Mouse (Mus musculus): ENCODE measurements around the gene Clk3.

The Clk3 gene

DNA sequence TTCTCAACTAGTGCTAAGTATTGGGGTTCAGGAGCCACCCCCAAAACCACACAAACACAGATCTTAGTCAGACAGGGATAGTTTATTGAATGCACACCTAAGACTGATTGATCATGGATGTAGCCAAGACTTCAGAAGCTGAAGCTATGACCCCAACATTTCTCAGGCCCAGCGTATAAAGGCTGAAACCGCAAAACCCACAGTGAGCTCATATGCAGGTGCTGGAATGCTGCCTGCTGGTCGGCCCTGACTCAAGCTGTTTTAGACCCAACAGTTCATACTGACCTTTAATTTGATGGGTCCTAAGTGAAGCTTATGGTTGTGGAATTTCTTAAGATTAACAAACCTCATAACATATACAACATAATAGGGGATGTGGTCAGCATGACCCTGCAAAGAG is 17.0 kb upstream of the Clk3 start:
- H3K4me1 ChIP-seq (replicated peaks; ENCODE audit: low read depth, low read length): no peaks in the 10 kb centered on the region
- no peak for TF ChIP-seq CTCF (conservative IDR thresholded peaks at IDR 0.05; ENCODE audit: low read length)
- no peak for TF ChIP-seq NANOG (IDR thresholded peaks at IDR 0.05; ENCODE audit: borderline replicate concordance, low read length)
- TF ChIP-seq POU5F1 (IDR thresholded peaks at IDR 0.05; ENCODE audit: borderline replicate concordance, low read length): no peak
- H3K27me3 ChIP-seq (ENCODE audit: insufficient read depth, low read length): no peaks in the 10 kb centered on the region
- H3K36me3 ChIP-seq (ENCODE audit: insufficient read depth, low read length): no peaks in the 10 kb centered on the region
- H3K9me3 ChIP-seq (ENCODE audit: low read length): 0 out of 2 replicates have a peak, but pooled peaks cover 5% of the 10 kb centered on the region
- no peak overlapping the region for H3K4me3 ChIP-seq (replicated peaks; ENCODE audit: low read length)

DNA sequence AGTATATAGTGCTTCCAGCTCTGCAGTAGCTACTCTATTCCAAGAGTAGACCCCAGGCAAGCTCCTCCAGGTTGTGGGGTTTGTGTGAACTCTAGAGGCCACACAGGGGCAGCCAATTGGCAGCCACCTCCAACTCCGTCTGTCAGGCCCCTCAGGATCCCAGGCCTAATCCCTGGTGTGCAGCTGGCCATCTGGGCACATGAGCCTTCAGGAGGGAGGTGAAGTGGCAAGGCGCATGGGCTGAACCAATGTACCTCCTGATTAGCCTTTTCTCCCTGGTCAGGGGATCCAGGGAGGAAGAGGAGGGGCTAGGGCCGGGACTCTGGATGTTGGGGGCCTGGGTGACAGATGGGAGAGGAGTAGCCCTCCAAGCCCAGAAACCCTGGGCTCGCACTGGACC is 10.1 kb upstream of the Clk3 start:
- Histone ChIP-seq H3K27me3 (ENCODE audit: insufficient read depth, low read length) (peaks cover 12% of the 10 kb centered on the region), H3K4me3 (replicated peaks; ENCODE audit: low read length) (no peak overlapping the region), H3K4me1 (replicated peaks; ENCODE audit: low read depth, low read length) (0 out of 2 replicates have a peak, but pooled peaks cover 3% of the 10 kb centered on the region), H3K36me3 (ENCODE audit: insufficient read depth, low read length) (no peaks in the 10 kb centered on the region), H3K9me3 (ENCODE audit: low read length) (no peaks in the 10 kb centered on the region)
- TF ChIP-seq POU5F1 (IDR thresholded peaks at IDR 0.05; ENCODE audit: borderline replicate concordance, low read length): no peak
- no peak for TF ChIP-seq NANOG (IDR thresholded peaks at IDR 0.05; ENCODE audit: borderline replicate concordance, low read length)
- no peak for TF ChIP-seq CTCF (conservative IDR thresholded peaks at IDR 0.05; ENCODE audit: low read length)

DNA sequence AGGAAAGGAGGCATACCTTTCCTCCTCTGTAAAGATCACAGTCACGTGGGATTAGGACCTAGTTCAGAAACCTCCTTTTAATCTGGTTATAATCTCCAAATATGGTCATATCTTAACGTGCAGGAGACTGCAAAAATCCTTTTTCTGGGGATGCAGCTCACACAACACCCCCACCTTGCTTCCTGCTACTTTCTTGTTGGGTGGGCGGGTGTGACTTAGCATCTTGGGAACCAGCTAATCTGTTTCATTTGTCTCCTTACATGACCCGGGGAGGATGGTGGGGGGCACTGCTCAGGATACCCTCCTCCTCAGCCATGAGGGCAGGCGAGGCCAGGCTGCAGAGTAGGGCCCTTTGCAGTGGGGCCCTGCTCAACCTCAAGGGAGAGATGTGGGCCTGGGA is 9.4 kb upstream of the Clk3 start:
- Histone ChIP-seq H3K9me3 (ENCODE audit: low read length) (no peaks in the 10 kb centered on the region), H3K4me3 (replicated peaks; ENCODE audit: low read length) (no peak overlapping the region), H3K36me3 (ENCODE audit: insufficient read depth, low read length) (no peaks in the 10 kb centered on the region), H3K4me1 (replicated peaks; ENCODE audit: low read depth, low read length) (0 out of 2 replicates have a peak, but pooled peaks cover 3% of the 10 kb centered on the region), H3K27me3 (ENCODE audit: insufficient read depth, low read length) (peaks cover 12% of the 10 kb centered on the region)
- TF ChIP-seq CTCF (conservative IDR thresholded peaks at IDR 0.05; ENCODE audit: low read length): no peak
- TF ChIP-seq POU5F1 (IDR thresholded peaks at IDR 0.05; ENCODE audit: borderline replicate concordance, low read length): no peak
- TF ChIP-seq NANOG (IDR thresholded peaks at IDR 0.05; ENCODE audit: borderline replicate concordance, low read length): no peak

DNA sequence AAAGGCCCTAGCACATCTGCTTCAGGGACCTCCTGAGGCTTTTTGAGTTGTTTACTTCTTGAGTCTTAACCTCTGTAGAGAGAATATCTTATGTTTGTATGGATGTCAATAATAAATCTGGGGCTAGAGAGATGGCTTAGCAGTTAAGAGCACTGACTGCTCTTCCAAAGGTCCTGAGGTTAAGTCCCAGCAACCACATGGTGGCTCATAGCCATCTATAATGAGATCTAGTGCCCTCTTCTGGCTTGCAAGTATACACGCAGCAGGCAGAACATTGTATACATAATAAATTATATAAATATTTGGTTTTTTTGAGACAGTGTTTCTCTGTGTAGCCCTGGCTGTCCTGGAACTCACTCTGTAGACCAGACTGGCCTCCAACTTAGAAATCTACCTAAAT is 8.5 kb upstream of the Clk3 start:
- TF ChIP-seq NANOG (IDR thresholded peaks at IDR 0.05; ENCODE audit: borderline replicate concordance, low read length): no peak
- peak; percentile 28 for TF ChIP-seq CTCF (conservative IDR thresholded peaks at IDR 0.05; ENCODE audit: low read length)

DNA sequence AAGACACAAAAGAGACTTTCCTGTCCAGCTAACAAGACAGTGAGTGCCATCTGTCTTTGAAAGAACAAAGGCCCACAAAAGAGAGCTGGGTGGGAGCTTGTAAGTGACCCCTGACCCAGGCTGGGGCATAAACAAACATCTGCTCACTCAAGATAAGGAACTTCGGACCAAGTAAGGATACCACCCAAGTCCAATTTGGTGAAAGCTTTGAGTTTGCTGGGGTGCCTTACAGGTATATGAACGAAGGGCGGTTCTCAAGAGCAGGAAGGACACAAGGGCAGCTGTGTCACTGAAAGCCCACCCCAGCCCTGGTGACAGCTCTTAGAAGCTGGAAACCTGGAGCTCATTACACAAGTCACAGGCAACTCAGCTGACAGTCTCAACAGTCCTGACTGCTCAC is 8.1 kb upstream of the Clk3 start:
- Histone ChIP-seq H3K9me3 (ENCODE audit: low read length) (no peaks in the 10 kb centered on the region), H3K4me1 (replicated peaks; ENCODE audit: low read depth, low read length) (0 out of 2 replicates have a peak, but pooled peaks cover 3% of the 10 kb centered on the region), H3K36me3 (ENCODE audit: insufficient read depth, low read length) (no peaks in the 10 kb centered on the region), H3K4me3 (replicated peaks; ENCODE audit: low read length) (no peak overlapping the region), H3K27me3 (ENCODE audit: insufficient read depth, low read length) (peaks cover 19% of the 10 kb centered on the region)
- no peak for TF ChIP-seq NANOG (IDR thresholded peaks at IDR 0.05; ENCODE audit: borderline replicate concordance, low read length)
- TF ChIP-seq CTCF (conservative IDR thresholded peaks at IDR 0.05; ENCODE audit: low read length): no peak
- TF ChIP-seq POU5F1 (IDR thresholded peaks at IDR 0.05; ENCODE audit: borderline replicate concordance, low read length): no peak

More for the DNA sequence above, 8.5 kb upstream of the Clk3 start:
- Histone ChIP-seq H3K27me3 (ENCODE audit: insufficient read depth, low read length) (peaks cover 16% of the 10 kb centered on the region), H3K4me3 (replicated peaks; ENCODE audit: low read length) (no peak overlapping the region), H3K9me3 (ENCODE audit: low read length) (no peaks in the 10 kb centered on the region), H3K36me3 (ENCODE audit: insufficient read depth, low read length) (no peaks in the 10 kb centered on the region), H3K4me1 (replicated peaks; ENCODE audit: low read depth, low read length) (0 out of 2 replicates have a peak, but pooled peaks cover 3% of the 10 kb centered on the region)

DNA sequence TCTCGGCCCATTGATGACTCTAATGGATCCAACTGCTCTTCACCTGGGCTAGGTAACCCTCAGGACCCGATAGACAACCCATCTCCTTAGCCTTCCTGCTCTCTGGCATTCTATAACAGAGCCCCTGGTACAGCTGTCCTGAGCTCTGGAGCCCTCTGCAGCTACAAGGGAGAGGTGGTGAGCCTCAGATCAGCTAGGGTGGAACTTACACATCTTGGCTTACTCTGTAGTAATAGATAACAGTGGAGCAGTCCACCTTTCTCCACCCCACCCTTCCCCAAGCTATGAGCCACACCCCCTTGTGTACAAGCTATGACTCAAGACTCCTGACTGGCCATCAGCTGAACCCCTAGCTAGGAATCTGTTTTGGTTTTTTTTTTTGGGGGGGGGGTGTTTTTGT is 5.2 kb upstream of the Clk3 start:
- Histone ChIP-seq H3K4me1 (replicated peaks; ENCODE audit: low read depth, low read length) (peaks cover 12% of the 10 kb centered on the region), H3K36me3 (ENCODE audit: insufficient read depth, low read length) (no peaks in the 10 kb centered on the region), H3K4me3 (replicated peaks; ENCODE audit: low read length) (no peak overlapping the region), H3K9me3 (ENCODE audit: low read length) (no peaks in the 10 kb centered on the region), H3K27me3 (ENCODE audit: insufficient read depth, low read length) (peaks cover 32% of the 10 kb centered on the region)
- TF ChIP-seq CTCF (conservative IDR thresholded peaks at IDR 0.05; ENCODE audit: low read length): no peak
- TF ChIP-seq POU5F1 (IDR thresholded peaks at IDR 0.05; ENCODE audit: borderline replicate concordance, low read length): no peak
- TF ChIP-seq NANOG (IDR thresholded peaks at IDR 0.05; ENCODE audit: borderline replicate concordance, low read length): no peak

DNA sequence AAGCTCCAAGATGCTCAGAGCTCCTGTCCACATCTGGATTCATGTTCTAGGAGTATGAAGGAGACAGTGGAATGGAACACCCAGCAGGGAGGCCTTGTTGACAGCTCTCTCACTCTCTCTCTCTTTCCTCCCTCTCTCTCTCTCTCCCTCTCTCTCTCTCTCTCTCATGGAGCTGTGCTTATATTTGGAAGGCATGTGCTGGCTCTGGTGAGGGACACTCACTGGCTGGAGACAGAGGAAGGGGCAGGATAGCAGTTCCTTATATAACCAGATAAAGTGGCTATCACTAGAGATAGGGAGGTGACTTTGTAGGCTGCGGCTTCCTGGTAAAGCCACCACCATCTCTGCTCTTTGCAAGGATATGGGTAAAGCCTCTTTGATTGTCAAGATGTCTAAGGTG is 4.6 kb upstream of the Clk3 start:
- no peak overlapping the region for H3K4me3 ChIP-seq (replicated peaks; ENCODE audit: low read length)
- no peaks in the 10 kb centered on the region for H3K36me3 ChIP-seq (ENCODE audit: insufficient read depth, low read length)
- no peaks in the 10 kb centered on the region for H3K9me3 ChIP-seq (ENCODE audit: low read length)
- peaks cover 12% of the 10 kb centered on the region for H3K4me1 ChIP-seq (replicated peaks; ENCODE audit: low read depth, low read length)
- TF ChIP-seq NANOG (IDR thresholded peaks at IDR 0.05; ENCODE audit: borderline replicate concordance, low read length): no peak
- no peak for TF ChIP-seq CTCF (conservative IDR thresholded peaks at IDR 0.05; ENCODE audit: low read length)
- TF ChIP-seq POU5F1 (IDR thresholded peaks at IDR 0.05; ENCODE audit: borderline replicate concordance, low read length): no peak
- peaks cover 28% of the 10 kb centered on the region for H3K27me3 ChIP-seq (ENCODE audit: insufficient read depth, low read length)

DNA sequence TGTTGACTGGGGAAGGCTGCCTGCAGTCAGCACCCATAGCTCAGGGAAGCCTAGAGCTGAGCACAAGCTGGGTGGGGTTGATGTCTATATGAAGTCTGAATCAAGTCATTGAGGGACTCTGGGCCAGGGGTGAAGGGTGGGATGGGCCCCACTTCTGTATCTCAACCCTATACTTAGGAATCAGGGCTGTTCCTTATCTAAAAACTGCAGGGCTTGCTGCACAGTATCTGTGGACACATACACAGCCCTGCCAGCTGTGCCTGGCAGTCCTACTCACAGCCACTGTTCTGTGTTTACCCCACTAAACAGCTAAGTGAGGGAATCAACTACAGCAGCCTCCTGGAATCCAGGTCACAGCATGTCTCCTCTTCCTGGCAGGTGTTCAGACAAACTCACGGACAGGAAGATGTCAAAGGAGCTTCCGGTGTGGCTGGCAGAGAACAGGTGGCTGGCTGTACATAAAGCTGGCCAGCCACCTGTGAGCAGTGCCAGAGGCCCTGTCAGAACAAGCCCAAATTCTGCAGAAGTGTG is 3.9 kb upstream of the Clk3 start:
- Histone ChIP-seq H3K4me3 (replicated peaks; ENCODE audit: low read length) (no peak overlapping the region), H3K36me3 (ENCODE audit: insufficient read depth, low read length) (no peaks in the 10 kb centered on the region), H3K27me3 (ENCODE audit: insufficient read depth, low read length) (peaks cover 28% of the 10 kb centered on the region), H3K9me3 (ENCODE audit: low read length) (no peaks in the 10 kb centered on the region), H3K4me1 (replicated peaks; ENCODE audit: low read depth, low read length) (peaks cover 9% of the 10 kb centered on the region)
- no peak for TF ChIP-seq CTCF (conservative IDR thresholded peaks at IDR 0.05; ENCODE audit: low read length)
- no peak for TF ChIP-seq NANOG (IDR thresholded peaks at IDR 0.05; ENCODE audit: borderline replicate concordance, low read length)
- TF ChIP-seq POU5F1 (IDR thresholded peaks at IDR 0.05; ENCODE audit: borderline replicate concordance, low read length): no peak

DNA sequence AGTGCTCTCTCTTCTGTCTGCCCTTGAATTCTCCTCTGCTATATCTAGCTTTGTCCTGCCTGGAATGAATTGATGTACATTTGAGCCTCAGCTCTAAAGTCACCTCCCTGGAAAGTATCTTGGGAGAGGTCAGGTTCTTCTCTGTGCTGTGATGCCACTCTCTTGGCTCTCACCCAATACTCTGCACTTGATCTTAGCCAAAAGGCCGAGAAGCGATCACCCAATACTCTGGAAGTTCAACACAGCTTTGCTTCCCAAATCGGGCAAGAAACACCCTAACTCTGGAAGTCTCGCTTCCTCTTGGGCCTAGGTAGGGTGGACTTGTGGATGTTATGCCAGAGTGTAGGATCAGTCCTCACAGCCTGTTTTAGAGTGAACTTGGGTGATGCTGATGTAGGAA is 1.6 kb upstream of the Clk3 start:
- TF ChIP-seq NANOG (IDR thresholded peaks at IDR 0.05; ENCODE audit: borderline replicate concordance, low read length) (no peak), POU5F1 (IDR thresholded peaks at IDR 0.05; ENCODE audit: borderline replicate concordance, low read length) (no peak), CTCF (conservative IDR thresholded peaks at IDR 0.05; ENCODE audit: low read length) (no peak)
- no peaks in the 10 kb centered on the region for H3K9me3 ChIP-seq (ENCODE audit: low read length)
- H3K4me1 ChIP-seq (replicated peaks; ENCODE audit: low read depth, low read length): peaks cover 29% of the 10 kb centered on the region

More for the DNA sequence above, 1.6 kb upstream of the Clk3 start:
- Histone ChIP-seq H3K4me3 (replicated peaks; ENCODE audit: low read length) (no peak overlapping the region), H3K27me3 (ENCODE audit: insufficient read depth, low read length) (peaks cover 36% of the 10 kb centered on the region), H3K36me3 (ENCODE audit: insufficient read depth, low read length) (no peaks in the 10 kb centered on the region)

All from E14TG2a.4 (cell line).